Mouse (Mus musculus) CD4-positive naive resting alpha-beta T cell, adult 57 days (primary cell): ENCODE results near the gene Rhox4f. TPM values are rescaled to one million over a fixed set of nuclear protein-coding genes. Genes with fewer than 3 reads are reported as not detected.

Experiments used
- total RNA-seq: library from RNA; stranded (reverse); gene quantifications from one replicate; pipeline ENCODE4 v1.2.4, GENCODE M21; 2023

The Rhox4f gene
- total RNA-seq, result not detected

DNA sequence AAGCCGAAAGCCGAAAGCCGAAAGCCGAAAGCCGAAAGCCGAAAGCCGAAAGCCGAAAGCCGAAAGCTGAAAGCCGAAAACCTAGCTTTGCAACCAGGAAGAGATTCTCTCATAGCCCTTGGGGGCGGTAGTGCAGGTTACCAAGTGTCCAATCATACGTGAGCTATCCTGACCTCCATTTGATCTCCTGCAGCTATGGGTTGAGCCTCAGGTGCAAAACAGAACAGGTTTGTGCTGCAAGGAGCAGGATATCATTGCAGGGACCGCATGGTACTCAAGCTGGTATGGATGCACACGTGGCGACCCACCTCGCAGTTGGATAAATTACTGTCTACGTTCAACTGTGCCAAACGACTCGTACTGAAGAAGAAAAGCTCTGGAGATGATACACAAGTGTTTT is at the start of gene Rhox4f:
Gene Rhox4f, minus strand, starts transcription at position 101 of the 400 bp plus-strand sequence.

DNA sequence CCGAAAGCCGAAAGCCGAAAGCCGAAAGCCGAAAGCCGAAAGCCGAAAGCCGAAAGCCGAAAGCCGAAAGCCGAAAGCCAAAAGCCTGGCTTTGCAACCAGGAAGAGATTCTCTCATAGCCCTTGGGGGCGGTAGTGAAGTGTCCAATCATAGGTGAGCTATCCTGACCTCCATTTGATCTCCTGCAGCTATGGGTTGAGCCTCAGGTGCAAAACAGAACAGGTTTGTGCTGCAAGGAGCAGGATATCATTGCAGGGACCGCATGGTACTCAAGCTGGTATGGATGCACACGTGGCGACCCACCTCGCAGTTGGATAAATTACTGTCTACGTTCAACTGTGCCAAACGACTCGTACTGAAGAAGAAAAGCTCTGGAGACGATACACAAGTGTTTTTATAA is 43.7 kb upstream of the Rhox4f start, which contains the start of gene Rhox4g:
Gene Rhox4g, minus strand, starts transcription at position 101 of the 400 bp plus-strand sequence.

DNA sequence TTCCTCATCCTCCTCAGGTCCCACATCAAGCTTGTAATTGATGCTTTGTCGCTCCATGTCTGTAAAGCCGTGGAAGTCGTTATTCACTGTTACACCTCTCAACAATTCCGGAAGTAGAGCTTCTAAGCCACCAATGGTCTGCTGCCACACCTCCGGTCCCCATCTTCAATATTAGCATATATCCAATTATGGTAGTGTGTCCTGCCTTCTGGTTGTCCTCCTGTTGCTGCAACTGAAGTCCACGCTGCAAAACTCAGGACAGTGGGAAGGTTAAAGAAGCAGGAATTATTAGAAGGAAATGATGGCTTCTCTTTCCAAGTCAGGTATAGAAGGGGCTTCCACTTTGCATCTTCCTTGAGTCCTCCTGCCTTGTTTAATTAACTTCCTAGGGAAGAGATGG is 35.9 kb upstream of the Rhox4f start, which contains the start of gene Rhox2g:
Gene Rhox2g, minus strand, starts transcription at position 101 of the 400 bp plus-strand sequence.

DNA sequence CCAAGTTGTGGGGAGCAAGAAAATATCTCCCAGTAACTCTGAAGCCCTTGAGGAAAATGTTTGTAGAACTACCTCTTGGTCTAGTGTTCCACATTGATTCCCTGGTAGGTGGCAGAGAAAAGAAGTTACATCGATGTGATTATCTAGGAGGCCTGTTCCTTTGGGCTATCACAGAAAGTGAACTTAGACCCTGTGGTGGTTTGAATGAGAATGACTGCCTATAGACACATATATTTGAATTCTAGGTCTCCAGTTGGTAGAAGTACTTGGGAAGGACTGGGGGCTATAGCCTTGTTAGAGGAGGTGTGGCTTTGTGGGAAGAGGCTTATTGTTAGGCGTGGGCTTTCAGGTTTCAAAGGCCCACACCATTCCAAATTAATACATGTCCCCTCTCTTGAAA is 21.0 kb upstream of the Rhox4f start, which contains the start of gene Rhox3g:
Gene Rhox3g, minus strand, starts transcription at position 101 of the 400 bp plus-strand sequence.

DNA sequence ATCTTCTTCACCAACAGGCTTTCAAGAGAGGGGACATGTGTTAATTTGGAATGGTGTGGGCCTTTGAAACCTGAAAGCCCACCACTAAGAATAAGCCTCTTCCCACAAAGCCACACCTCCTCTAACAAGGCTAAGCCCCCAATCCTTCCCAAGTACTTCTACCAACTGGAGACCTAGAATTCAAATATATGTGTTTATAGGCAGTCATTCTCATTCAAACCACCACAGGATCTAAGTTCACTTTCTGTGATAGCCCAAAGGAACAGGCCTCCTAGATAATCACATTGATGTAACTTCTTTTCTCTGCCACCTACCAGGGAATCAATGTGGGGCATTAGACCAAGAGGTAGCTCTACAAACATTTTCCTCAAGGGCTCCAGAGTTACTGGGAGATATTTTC is 26.8 kb downstream of the Rhox4f start, which contains the start of gene Rhox3f:
Gene Rhox3f, plus strand, starts transcription at position 301 of the 400 bp plus-strand sequence.

DNA sequence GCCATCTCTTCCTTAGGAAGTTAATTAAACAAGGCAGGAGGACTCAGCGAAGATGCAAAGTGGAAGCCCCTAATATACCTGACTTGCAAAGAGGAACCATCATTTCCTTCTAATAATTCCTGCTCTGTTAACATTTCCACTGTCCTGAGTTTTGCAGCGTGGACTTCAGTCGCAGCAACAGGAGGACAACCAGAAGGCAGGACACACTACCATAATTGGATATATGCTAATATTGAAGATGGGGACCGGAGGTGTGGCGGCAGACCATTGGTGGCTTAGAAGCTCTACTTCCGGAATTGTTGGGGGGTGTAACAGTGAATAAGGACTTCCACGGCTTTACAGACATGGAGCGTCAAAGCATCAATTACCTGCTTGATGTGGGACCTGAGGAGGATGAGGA is 36.4 kb downstream of the Rhox4f start, which contains the start of gene Rhox2f:
Gene Rhox2f, plus strand, starts transcription at position 301 of the 400 bp plus-strand sequence.

DNA sequence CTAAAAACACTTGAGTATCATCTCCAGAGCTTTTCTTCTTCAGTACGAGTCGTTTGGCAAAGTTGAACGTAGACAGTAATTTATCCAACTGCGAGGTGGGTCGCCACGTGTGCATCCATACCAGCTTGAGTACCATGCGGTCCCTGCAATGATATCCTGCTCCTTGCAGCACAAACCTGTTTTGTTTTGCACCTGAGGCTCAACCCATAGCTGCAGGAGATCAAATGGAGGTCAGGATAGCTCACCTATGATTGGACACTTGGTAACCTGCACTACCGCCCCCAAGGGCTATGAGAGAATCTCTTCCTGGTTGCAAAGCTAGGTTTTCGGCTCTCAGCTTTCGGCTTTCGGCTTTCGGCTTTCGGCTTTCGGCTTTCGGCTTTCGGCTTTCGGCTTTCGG is 50.4 kb downstream of the Rhox4f start, which contains the start of gene Rhox4e:
Gene Rhox4e, plus strand, starts transcription at position 301 of the 400 bp plus-strand sequence.

Other genes starting within 250 kb of the Rhox4f start
- not detected for gene Rhox3a2, start 227.7 kb downstream of the Rhox4f start, total RNA-seq
- gene Rhox4a2, start 216.9 kb downstream of the Rhox4f start, total RNA-seq, result not detected
- gene Rhox2b, start 195.6 kb downstream of the Rhox4f start, total RNA-seq, result not detected
- not detected for gene Rhox4b, start 175.2 kb downstream of the Rhox4f start, total RNA-seq
- not detected for gene Rhox2c, start 154.0 kb downstream of the Rhox4f start, total RNA-seq
- not detected for gene Rhox3c, start 149.1 kb downstream of the Rhox4f start, total RNA-seq
- not detected for gene Rhox4c, start 127.4 kb downstream of the Rhox4f start, total RNA-seq
- gene Rhox2d, start 114.3 kb downstream of the Rhox4f start, total RNA-seq, result not detected
- not detected for gene Rhox4d, start 93.3 kb downstream of the Rhox4f start, total RNA-seq
- not detected for gene Rhox2e, start 77.3 kb downstream of the Rhox4f start, total RNA-seq
- not detected for gene Rhox3e, start 65.7 kb downstream of the Rhox4f start, total RNA-seq
- not detected for gene Rhox4e, start 50.3 kb downstream of the Rhox4f start, total RNA-seq
- gene Rhox2f, start 36.3 kb downstream of the Rhox4f start, total RNA-seq, result not detected
- not detected for gene Rhox3f, start 26.7 kb downstream of the Rhox4f start, total RNA-seq
- not detected for gene Rhox3g, start 20.9 kb upstream of the Rhox4f start, total RNA-seq
- gene Rhox2g, start 35.8 kb upstream of the Rhox4f start, total RNA-seq, result not detected
- not detected for gene Rhox4g, start 43.6 kb upstream of the Rhox4f start, total RNA-seq
- not detected for gene Rhox3h, start 61.1 kb upstream of the Rhox4f start, total RNA-seq
- not detected for gene Rhox2h, start 65.6 kb upstream of the Rhox4f start, total RNA-seq
- not detected for gene Rhox5, start 197.1 kb upstream of the Rhox4f start, total RNA-seq
- gene Rhox6, start 219.2 kb upstream of the Rhox4f start, total RNA-seq, result not detected
- gene Rhox7a, start 224.0 kb upstream of the Rhox4f start, total RNA-seq, result not detected